ENCODE assay signal across 9 mouse cellular contexts in genomic region chr6:5383336-5384177, GRCm38 (mm10). TPM values are rescaled to one million over a fixed set of nuclear protein-coding genes. Genes with fewer than 3 reads are reported as not detected.
A peak's percentile ranks its signal among the peaks of the same experiment; 100 is the strongest.
DNase-seq lines count a peak whose midpoint lies in the region; ATAC-seq lines count a peak whose summit lies in the region.
"Had no signal": no experiment of that assay in that cellular context is flagged by ENCODE, and none has a peak within 500 bp of the region (broad histone marks: within the 10 kb centered on the region; RNA-seq: fewer than 3 reads in every experiment).

Asb4 (plus strand) TSS chr6:5383386.

- peak within 1 kb of the TSS; percentile 32 for H3K4me3 ChIP-seq in kidney, embryonic 14.5 days (ENCODE audit: low read length)
- H3K4me3 ChIP-seq in hindbrain, embryonic 11.5 days (ENCODE audit: low read depth, low read length) = peak within 1 kb of the TSS; percentile 17

- H3K4me1 ChIP-seq in kidney, embryonic 14.5 days (ENCODE audit: control insufficient read depth, insufficient read depth, low read length) = peaks cover 32% of the 10 kb centered on the region
- peaks cover 15% of the 10 kb centered on the region for H3K4me1 ChIP-seq in hindbrain, embryonic 11.5 days (replicated peaks; ENCODE audit: control insufficient read depth, insufficient read depth, low read length)

- ATAC-seq in kidney, embryonic 14.5 days (ENCODE audit: low FRiP score, low TSS enrichment) = no peak; the same call in 1 of the 2 replicates
- peak; percentile 72 for ATAC-seq in hindbrain, embryonic 11.5 days (ENCODE audit: low FRiP score)
- ATAC-seq in megakaryocyte progenitor cell, adult 5-6 weeks (replicated peaks; ENCODE audit: poor library complexity) = peak; percentile 3; the same call in 1 of the 2 replicates
- ATAC-seq in megakaryocyte-erythroid progenitor cell, adult 5-6 weeks (replicated peaks; ENCODE audit: low FRiP score, low TSS enrichment, poor library complexity, severe bottlenecking) = no peak
- no peak for ATAC-seq in activated CD4-positive, CD25-positive, alpha-beta regulatory T cell, adult 4 months

- peak within 1 kb of the TSS; percentile 38; the same call in 1 of the 2 replicates for H3K9ac ChIP-seq in kidney, embryonic 14.5 days (ENCODE audit: low read depth, low read length)
- peak within 1 kb of the TSS; percentile 54 for H3K9ac ChIP-seq in hindbrain, embryonic 11.5 days (ENCODE audit: low read depth, low read length)

- H3K36me3 ChIP-seq in kidney, embryonic 14.5 days (ENCODE audit: control insufficient read depth, insufficient read depth, low read length) = no peaks in the 10 kb centered on the region
- no peaks in the 10 kb centered on the region for H3K36me3 ChIP-seq in hindbrain, embryonic 11.5 days (ENCODE audit: control insufficient read depth, insufficient read depth, low read length)

- H3K27ac ChIP-seq in kidney, embryonic 14.5 days (ENCODE audit: low read depth, low read length) = peak within 1 kb of the TSS; percentile 39; the same call in 1 of the 2 replicates
- peak within 1 kb of the TSS; percentile 91 for H3K27ac ChIP-seq in hindbrain, embryonic 11.5 days (ENCODE audit: low read depth, low read length)

- 7% methylated on average over 19 of the region's 19 CpGs for WGBS in kidney, embryonic 14.5 days
- 4% methylated on average over 19 of the region's 19 CpGs for WGBS in hindbrain, embryonic 11.5 days

- no peaks in the 10 kb centered on the region for H3K9me3 ChIP-seq in kidney, embryonic 14.5 days (ENCODE audit: control insufficient read depth, low read length)
- no peaks in the 10 kb centered on the region for H3K9me3 ChIP-seq in hindbrain, embryonic 11.5 days (ENCODE audit: control insufficient read depth, low read length)

- H3K4me2 ChIP-seq in kidney, embryonic 14.5 days (replicated peaks; ENCODE audit: low read depth, low read length) = peak within 1 kb of the TSS; percentile 57
- peak within 1 kb of the TSS; percentile 46 for H3K4me2 ChIP-seq in hindbrain, embryonic 11.5 days (replicated peaks; ENCODE audit: low read depth, low read length)

- DNase-seq in kidney, adult 11 months = no peak
- DNase-seq in embryo, embryonic 11.5 days (ENCODE audit: low read depth, low spot score) = peak; percentile 43
- peak; percentile 82 for DNase-seq in hindbrain, embryonic 11.5 days (ENCODE audit: low spot score)
- DNase-seq in layer of hippocampus, adult 8-10 months (ENCODE audit: low spot score in 2 of 2) = no peak

- no peaks in the 10 kb centered on the region for H3K27me3 ChIP-seq in kidney, embryonic 14.5 days (ENCODE audit: control insufficient read depth, insufficient read depth, low read length)
- H3K27me3 ChIP-seq in hindbrain, embryonic 11.5 days (ENCODE audit: control insufficient read depth, insufficient read depth, low read length) = no peaks in the 10 kb centered on the region

RNA-seq across cellular contexts. Expression of gene Asb4, which starts in this region (rescaled TPM):
- polyA plus RNA-seq in kidney, embryonic 14.5 days (2014; fragmentation: Nextera tagmentation; extraction: Ambion mirVana) = 32.3 and 40.6 TPM in 2 replicates
- 24.5 and 28.7 TPM in 2 replicates for polyA plus RNA-seq in hindbrain, embryonic 11.5 days (2014; fragmentation: Nextera tagmentation; extraction: Ambion mirVana)
- total RNA-seq in megakaryocyte progenitor cell, adult 5-6 weeks (2015) = 0.07 TPM in 1 of 2 replicates, not detected in the other
- 0.14 TPM in 1 of 2 replicates, not detected in the other for total RNA-seq in megakaryocyte progenitor cell, adult 5-6 weeks (2017)
- not detected in 2 replicates for total RNA-seq in megakaryocyte-erythroid progenitor cell, adult 5-6 weeks (2014; fragmentation: Nextera tagmentation)
- total RNA-seq in megakaryocyte-erythroid progenitor cell, adult 5-6 weeks (2017) = not detected in 2 replicates
- under 1 TPM in 3 of 4 experiments, not detected in 1; 0.25 to 0.73 (median 0.37) TPM for total RNA-seq in layer of hippocampus, adult 8-10 months (2022)
- polyA plus RNA-seq in activated CD4-positive, CD25-positive, alpha-beta regulatory T cell, adult 4 months (2017; shearing (Covaris generic)) = not detected
- polyA plus RNA-seq: Patski had no signal

Comparison
In these comparisons a context has a peak if more than half of its experiments do, and no peak if none do; other contexts are left out.
1. RNA of gene Asb4 (polyA plus RNA-seq): 32.3 to 40.6 TPM in kidney, embryonic 14.5 days and 24.5 to 28.7 TPM in hindbrain, embryonic 11.5 days; not detected in activated CD4-positive, CD25-positive, alpha-beta regulatory T cell, adult 4 months; every median in the first group is over 10 times any median in the second.
2. Peak in ATAC-seq in megakaryocyte progenitor cell, adult 5-6 weeks; RNA of the gene not detected or under 1 TPM.
3. DNase-seq: peak in embryo, embryonic 11.5 days (single experiment) and hindbrain, embryonic 11.5 days (single experiment); none in kidney, adult 11 months (single experiment) and layer of hippocampus, adult 8-10 months (0 of 2).